Mouse (Mus musculus): ENCODE results near the gene Abi2.

Gene Abi2

DNA sequence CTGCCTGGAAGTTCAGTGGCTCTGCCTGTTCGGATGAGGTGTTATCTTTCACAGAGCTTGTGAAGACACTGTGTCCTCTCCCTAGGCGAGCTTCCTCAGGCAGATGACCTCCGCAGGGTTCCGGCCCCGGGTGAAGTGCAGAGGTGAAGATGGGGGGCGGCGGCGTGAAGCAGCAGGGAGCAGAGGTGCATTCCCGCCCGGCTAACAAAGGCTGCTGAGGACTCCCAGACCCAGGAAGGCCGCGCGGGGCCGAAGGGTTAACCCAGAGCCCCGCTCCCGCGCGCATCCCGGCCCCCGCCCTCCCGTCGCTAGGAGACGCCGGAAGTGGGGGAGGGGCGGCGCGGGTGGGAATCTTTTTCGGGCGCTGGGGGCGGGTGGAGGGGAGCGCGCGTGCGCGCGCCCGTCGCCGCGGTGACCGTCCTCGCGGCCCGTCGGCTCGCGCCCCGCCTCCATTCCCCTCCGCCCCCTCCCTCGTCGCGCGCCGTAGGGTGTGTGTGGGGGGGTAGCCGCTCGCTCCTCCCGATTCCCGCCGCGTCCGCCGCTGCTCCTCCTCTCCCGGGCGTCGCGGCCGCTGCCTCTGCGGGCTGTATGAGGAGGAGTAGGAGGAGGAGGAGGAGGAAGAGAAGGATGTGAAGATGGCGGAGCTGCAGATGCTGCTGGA is at the start of gene Abi2:
Gene Abi2 (plus strand): TSS at position 452 of the 661 bp plus-strand sequence.
- CTCF ChIA-PET = no interaction called here
- POLR2A ChIA-PET = interaction anchor here in 3 of 4 experiments (0.6 to 1.8 kb wide), 11 partner anchors 14 to 1190 kb away, joined by 3 to 6 read pairs (median 4); partner anchors contain the start of gene Cyp20a1 (in 2 of the 3)

DNA sequence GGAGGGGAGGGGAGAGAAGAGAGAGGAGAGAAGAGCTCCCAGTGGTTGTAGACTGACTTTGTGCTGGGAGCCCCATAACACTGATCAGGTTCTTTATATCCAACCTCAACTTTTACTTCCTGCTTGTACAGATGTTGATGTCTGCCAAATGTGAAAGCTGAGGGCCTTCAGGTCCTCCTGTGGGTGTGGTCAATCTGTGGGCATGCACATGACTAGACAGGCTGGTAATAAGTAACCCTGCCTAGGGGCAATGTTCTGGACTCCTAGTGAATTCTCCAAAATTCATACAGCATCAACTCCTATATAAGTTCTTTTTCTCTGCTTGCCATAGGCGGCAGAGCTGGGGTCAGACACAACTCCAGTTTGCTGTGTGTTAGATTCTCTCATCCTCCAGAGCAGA is 47.8 kb upstream of the Abi2 start:
- POLR2A ChIA-PET = interaction anchor here in 3 of 4 experiments (0.5 to 3.0 kb wide), 5 partner anchors 18 to 635 kb away, joined by 3 to 11 read pairs (median 5); partner anchors contain the start of gene Cyp20a1 (in 3 of the 3)
- CTCF ChIA-PET = no interaction called here

DNA sequence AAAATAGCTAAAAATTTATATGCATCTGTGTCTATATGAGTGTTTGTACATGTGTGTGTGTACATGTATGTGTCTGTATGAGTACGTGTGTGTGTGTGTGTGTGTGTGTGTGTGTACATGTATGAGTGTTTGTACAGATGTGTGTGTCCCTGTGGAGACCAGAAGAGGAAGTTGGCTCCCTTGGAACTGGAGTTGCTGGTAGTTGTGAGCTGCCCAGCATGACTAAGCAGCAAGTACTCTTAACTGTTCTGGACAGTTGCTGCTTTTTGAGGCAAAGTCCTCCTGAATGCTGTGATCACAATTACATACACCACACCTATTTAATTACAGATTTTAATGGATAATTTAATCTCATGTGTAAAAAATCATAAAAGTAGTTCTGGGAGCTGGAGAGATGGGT is 32.9 kb upstream of the Abi2 start:
- ChIA-PET CTCF (interaction anchor here in 1 of 4 experiments (0.5 to 0.7 kb wide), 2 partner anchors 910 to 1317 kb away, joined by 3 to 5 read pairs; no protein-coding TSS in a partner anchor), POLR2A (interaction anchor here in 1 of 4 experiments (0.8 kb wide), 1 partner anchor 41 kb away, joined by 4 read pairs; no protein-coding TSS in a partner anchor)

DNA sequence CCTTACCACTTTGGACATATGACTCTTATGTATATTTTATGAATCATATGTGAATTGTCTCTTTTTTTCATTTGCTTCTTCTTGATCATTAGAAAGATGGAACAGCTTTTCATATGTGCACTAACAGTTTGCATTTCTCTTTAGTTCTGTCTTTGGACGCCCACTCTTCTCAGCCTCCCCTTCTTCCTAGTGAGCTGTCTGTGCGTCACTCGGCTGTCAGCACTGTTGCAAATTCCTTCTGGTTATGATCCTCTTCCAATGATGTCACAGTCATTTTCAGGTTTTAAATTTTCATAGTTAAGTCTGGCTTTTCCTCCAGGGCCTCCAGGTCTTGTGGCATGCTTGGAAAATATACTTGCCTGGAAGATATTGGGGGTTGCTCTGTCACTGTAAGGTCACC is 27.5 kb upstream of the Abi2 start:
- CTCF ChIA-PET = no interaction called here
- POLR2A ChIA-PET = interaction anchor here in 1 of 4 experiments (1.8 to 1.9 kb wide), 2 partner anchors 19 to 27 kb away, joined by 4 to 5 read pairs; partner anchors contain the start of gene Abi2

DNA sequence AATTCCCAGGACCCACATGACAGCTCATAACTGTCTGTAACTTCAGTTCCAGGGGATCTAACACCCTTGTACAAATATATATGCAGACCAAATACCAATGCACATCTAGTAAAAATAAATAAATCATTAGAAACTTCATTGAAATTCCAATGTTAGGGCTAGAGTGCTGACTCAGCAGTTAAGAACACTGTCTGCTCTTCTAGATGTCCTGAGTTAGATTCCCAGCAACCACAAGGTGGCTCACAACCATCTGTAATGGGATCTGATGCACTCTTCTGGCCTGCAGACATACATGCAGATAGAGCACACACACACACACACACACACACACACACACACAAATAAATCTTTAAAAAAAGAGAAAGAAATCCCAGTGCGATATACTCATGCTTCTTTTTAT is 4.6 kb upstream of the Abi2 start:
- POLR2A ChIA-PET = no interaction called here
- CTCF ChIA-PET = interaction anchor here in 1 of 4 experiments (0.7 to 1.0 kb wide), 2 partner anchors 455 to 769 kb away, joined by 3 read pairs; no protein-coding TSS in a partner anchor

DNA sequence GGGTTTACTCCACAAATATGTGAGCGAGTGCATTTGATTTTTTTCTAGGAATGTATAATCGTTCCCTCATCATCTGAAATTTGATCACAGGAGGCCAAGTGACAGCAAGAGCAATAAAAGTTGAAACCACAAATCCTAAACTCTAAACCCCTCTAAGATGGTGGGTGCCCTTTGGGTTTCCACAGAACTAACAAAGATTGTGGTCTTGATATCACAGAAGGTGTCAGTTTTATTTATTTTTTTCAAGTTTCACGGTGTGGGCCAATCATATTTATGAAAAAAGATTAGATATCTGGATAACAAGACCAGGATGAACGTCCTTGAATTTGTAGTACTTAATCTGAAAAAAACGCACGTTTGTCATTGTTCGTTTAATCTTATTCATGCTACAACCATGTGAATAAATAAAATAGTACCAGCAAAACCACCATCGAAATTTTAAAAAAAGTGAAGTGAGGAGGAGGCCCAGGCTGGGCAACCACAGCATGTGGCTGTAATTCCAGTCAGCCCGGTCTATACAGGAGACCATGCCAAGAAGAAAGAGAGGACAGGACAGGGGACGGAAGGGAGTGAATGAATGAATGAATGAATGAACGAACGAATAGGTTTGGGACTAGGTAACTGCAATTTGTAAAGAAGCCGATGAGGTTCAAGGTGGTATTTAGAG is 785 bp upstream of the Abi2 start:
- CTCF ChIA-PET = no interaction called here
- POLR2A ChIA-PET = interaction anchor here in 3 of 4 experiments (0.6 to 1.7 kb wide), 10 partner anchors 14 to 1191 kb away, joined by 3 to 6 read pairs (median 4); partner anchors contain the start of gene Cyp20a1 (in 2 of the 3)

DNA sequence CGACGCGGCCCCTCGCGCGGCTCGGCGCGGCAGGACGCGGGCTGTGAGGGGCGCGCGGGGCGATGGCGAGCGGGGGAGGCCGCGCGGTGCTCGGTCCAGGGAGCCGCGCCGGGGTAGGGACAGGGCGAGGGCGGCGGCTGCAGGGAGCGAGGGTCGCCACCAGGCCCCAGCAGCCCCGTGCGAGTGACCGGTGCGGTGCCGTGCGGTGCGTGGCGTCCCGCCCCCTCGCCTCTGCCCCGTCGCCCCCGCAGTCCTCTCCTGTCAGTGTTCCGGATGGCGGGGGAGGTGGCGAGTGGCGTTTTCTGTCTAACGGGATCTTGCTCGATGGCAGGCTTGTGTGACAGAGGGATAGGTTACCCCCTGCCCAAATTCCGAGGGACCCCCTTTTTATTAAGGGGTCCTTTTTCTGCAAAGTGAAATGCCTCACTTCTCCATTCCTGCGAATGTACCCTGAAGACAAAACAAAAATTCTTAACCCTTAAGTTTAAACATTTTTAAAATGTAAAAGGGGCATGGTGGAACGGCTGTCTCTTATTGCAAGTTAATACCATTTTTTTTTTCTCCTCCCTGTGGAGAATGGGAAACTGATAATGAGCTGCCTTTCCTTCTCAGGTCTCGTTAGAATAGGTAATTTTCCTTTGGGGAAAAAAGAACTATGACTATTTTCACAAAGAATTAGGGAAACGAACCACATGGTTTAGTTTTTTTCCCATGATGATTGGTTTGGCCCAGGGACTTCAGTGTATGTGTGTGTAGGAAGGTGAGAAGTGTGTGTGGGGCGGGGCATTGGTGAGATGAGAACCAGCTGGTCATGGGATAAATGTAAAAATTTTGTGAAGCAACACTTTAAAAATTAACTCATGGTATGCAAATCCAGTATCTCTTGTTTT is 754 bp downstream of the Abi2 start:
- CTCF ChIA-PET = interaction anchor here in 1 of 4 experiments (0.6 kb wide), 1 partner anchor 70 kb away, joined by 3 read pairs; no protein-coding TSS in a partner anchor
- POLR2A ChIA-PET = interaction anchor here in 3 of 4 experiments (0.8 to 1.8 kb wide), 7 partner anchors 11 to 447 kb away, joined by 3 to 6 read pairs (median 4); partner anchors contain the start of gene Cyp20a1 (in 1 of the 3)

DNA sequence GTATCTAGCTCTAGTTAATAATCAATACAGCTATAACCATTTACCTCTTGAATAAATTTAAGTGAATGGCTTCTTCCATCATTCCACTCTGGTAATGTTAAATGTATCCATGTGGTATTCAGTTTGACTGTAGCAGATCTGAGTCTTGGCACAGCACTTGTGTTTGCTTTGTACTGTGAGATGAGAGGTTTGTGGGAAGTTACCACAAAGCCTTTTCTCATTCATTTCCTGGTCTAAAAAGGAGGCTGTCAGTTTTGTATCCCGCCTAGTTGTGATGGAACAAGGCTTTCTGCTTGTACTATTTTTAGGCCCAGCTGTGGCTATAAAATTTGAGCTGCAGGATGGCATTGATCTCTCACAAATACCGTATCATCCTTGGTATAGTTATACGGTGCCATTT is 7.3 kb downstream of the Abi2 start:
- POLR2A ChIA-PET = interaction anchor here in 1 of 4 experiments (0.7 to 1.2 kb wide), 4 partner anchors 9 to 45 kb away, joined by 3 to 4 read pairs (median 3); no protein-coding TSS in a partner anchor

DNA sequence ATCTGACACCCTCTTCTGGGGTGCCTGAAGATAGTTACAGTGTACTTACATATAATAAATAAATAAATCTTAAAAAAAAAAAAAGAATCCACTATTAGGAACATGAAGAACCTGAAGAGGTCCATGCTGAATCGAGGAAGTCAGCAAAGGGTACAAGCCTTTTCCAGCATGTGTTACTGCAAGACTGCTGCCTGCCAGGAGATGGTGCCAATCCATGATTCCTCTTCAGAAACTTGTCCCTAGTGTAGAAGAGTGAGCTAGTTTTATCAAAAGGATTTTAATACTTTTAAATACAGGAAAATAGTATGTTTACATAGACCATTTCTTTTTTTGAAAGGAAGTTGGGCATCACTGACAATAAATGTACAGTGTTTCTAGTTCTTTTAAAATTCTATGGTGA is 14.5 kb downstream of the Abi2 start:
- POLR2A ChIA-PET = interaction anchor here in 2 of 4 experiments (0.5 kb wide), 2 partner anchors 221 to 496 kb away, joined by 3 read pairs; no protein-coding TSS in a partner anchor
- CTCF ChIA-PET = no interaction called here

More for the DNA sequence above, 7.3 kb downstream of the Abi2 start:
- CTCF ChIA-PET = interaction anchor here in 2 of 4 experiments (0.6 to 1.0 kb wide), 2 partner anchors 11 to 12 kb away, joined by 4 read pairs; no protein-coding TSS in a partner anchor

DNA sequence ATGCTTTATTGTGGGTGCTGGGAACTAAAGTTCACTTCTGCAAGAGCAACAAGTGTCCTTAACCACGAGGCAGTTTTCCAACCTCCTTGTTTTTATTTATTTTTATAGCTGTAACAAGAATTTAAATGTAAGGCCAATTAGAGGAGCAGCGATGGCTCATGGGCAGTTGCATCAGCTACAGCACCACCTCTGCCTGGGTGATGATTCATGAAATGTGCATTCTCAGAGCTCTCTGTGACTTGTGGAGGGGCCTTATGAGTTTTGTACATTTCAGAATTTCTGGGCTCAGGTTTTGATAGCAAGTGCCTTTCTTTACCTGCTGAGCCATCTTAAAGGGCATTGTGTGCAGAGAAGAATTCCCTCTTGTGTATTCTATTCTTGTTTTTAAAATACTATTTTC is 18.9 kb downstream of the Abi2 start:
- ChIA-PET CTCF (interaction anchor here (0.6 to 1.3 kb wide), 10 partner anchors 11 to 490 kb away, joined by 3 to 4 read pairs (median 3); no protein-coding TSS in a partner anchor), POLR2A (interaction anchor here in 1 of 4 experiments (1.2 to 1.5 kb wide), 2 partner anchors 85 to 248 kb away, joined by 3 to 4 read pairs; partner anchors contain the start of genes Cyp20a1 and Nbeal1)

DNA sequence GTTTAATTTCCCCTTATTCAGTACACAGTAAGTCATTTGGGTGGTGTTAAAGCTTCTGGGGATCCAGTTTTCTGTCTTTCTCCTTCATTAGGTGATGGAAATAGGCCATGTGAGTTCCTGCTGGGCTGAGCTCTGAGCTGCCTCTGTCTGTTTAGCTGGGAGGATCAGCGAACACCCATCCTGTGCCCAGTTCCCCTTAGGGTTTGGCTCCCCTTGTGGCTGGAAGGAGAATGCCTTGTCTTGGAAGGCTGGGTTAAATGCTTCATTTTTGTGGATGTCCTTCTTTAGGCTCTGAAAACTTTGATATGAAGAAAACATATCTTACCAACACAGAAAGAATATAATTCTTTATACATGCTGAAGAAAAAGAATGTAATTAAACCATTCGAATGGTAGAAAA is 19.5 kb downstream of the Abi2 start:
- ChIA-PET POLR2A (interaction anchor here in 1 of 4 experiments (1.2 to 1.5 kb wide), 3 partner anchors 54 to 249 kb away, joined by 3 to 5 read pairs (median 4); partner anchors contain the start of genes Cyp20a1 and Nbeal1), CTCF (interaction anchor here (0.6 to 1.3 kb wide), 8 partner anchors 12 to 431 kb away, joined by 3 to 4 read pairs (median 3); no protein-coding TSS in a partner anchor)

DNA sequence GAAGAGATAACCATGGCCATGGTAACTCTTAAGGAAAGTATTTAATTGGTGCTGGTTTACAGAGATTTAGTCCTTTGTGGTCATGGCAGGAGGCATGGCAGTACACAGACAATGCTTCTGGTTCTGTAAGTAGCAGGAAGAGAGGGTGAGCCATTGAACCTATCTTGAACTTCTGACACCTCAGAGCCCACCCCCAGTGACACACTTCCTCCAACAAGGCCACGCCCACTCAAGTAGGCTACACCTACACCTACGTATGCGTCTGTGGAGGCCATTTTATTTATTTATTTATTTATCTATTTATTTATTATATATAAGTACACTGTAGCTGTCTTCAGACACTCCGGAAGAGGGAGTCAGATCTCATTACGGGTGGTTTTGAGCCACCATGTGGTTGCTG is 22.1 kb downstream of the Abi2 start:
- POLR2A ChIA-PET = interaction anchor here in 1 of 4 experiments (0.7 kb wide), 1 partner anchor 86 kb away, joined by 4 read pairs; no protein-coding TSS in a partner anchor
- CTCF ChIA-PET = interaction anchor here in 1 of 4 experiments (1.1 kb wide), 1 partner anchor 13 kb away, joined by 3 read pairs; no protein-coding TSS in a partner anchor

DNA sequence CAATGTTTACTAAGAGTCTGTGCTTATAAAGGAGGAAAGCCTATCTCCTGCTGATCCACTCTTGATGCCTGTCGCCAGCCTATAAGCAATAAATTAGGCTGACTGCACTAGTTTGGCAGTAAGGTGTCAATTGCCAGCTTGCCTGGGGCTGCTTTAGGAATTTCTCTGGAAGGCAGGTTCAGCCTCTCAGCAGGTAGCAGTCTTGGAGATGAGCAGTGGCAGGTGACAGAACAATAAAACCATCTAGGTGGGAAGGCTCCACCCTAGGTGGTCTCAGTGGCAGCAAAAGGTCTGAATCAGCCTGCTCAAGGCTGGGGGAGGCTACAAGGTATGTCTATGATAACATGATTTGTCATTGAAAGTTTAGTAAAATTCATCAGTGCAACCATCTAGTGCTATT is 23.1 kb downstream of the Abi2 start:
- POLR2A ChIA-PET = interaction anchor here in 1 of 4 experiments (1.5 kb wide), 1 partner anchor 418 kb away, joined by 4 read pairs; no protein-coding TSS in a partner anchor
- CTCF ChIA-PET = interaction anchor here in 1 of 4 experiments (1.0 kb wide), 1 partner anchor 9 kb away, joined by 4 read pairs; no protein-coding TSS in a partner anchor

DNA sequence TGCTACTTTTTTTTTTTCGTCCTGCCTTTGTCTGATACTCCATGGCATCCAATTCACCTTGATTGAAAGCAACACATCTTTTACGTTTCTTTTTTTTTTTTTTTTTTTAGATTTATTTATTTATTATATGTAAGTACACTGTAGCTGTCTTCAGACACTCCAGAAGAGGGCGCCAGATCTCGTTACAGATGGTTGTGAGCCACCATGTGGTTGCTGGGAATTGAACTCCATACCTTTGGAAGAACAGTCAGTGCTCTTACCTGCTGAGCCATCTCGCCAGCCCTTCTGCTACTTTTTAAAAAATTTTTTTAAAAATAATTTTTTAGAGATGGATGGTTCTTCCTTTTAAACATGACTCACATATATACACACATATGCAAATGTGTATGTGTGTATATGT is 32.0 kb downstream of the Abi2 start:
- POLR2A ChIA-PET = interaction anchor here in 2 of 4 experiments (0.6 to 1.9 kb wide), 3 partner anchors 11 to 97 kb away, joined by 3 to 8 read pairs (median 3); no protein-coding TSS in a partner anchor

DNA sequence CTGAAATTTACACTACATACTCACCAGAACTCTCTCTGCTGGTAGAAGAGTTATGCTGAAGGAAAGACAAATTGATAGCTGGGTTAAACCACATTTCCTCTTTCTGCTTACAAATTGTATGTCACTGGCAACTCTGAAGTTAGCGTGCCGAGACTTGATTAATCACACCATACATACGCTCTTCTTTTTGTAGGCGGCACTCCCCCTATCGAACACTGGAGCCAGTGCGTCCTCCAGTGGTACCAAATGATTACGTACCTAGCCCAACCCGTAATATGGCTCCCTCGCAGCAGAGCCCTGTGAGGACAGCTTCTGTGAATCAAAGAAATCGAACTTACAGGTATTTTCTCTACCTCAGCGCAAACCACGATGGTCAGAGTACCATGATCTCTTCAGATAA is 37.6 kb downstream of the Abi2 start:
- ChIA-PET CTCF (interaction anchor here in 1 of 4 experiments (0.6 kb wide), 1 partner anchor 22 kb away, joined by 3 read pairs; no protein-coding TSS in a partner anchor), POLR2A (no interaction called here)

More for the DNA sequence above, 32.0 kb downstream of the Abi2 start:
- CTCF ChIA-PET = interaction anchor here (0.6 to 1.8 kb wide), 17 partner anchors 9 to 519 kb away, joined by 3 to 10 read pairs (median 5); no protein-coding TSS in a partner anchor

DNA sequence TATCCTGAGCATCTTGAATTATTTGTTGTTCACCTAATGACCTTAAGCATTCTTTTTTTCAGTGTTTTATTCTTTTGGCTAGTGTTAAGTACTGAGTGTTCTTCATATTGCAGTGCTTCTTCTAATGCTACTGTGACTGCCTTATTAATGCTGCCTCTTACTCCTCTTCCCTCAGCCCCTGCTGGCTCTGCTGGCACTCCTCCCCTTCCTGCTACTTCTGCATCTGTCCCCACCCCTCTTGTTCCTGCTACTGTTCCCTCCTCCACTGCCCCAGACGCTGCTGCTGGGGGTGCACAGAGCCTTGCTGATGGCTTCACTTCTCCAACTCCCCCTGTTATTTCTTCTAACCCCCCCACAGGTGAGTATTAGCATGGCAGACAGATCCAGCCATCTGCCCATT is 40.5 kb downstream of the Abi2 start:
- CTCF ChIA-PET = no interaction called here
- POLR2A ChIA-PET = no interaction called here

DNA sequence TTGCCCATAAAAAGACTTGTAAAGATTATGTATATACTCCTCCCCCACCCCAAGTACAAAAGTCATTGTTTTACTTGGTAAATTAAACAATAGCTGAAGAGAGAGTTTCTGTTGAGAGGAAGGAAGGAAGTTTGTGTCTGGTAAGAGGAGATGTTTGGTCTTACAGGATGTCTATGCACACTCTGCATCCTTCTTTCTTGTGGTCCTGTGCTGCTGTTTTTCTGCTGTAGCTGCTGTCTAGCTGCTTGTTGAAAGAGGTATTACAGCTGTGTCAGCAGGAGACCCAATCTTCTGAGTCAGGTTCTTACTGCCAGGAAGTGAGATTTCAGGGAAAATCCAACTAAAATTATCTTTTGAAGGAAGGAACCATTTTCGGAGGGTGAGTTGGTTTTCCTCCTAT is 51.2 kb downstream of the Abi2 start:
- POLR2A ChIA-PET = interaction anchor here in 1 of 4 experiments (0.6 to 1.6 kb wide), 8 partner anchors 10 to 1954 kb away, joined by 3 to 6 read pairs (median 4); no protein-coding TSS in a partner anchor
- CTCF ChIA-PET = interaction anchor here (0.6 to 2.2 kb wide), 5 partner anchors 18 to 693 kb away, joined by 5 to 15 read pairs (median 5); no protein-coding TSS in a partner anchor

Measured in embryonic stem cell, embryonic (primary cell).